Mouse (Mus musculus): Measurements from ENCODE around the gene Abl2. TPM values are rescaled to one million over a fixed set of nuclear protein-coding genes. Genes with fewer than 3 reads are reported as not detected.

Gene Abl2
- polyA plus RNA-seq, 1 experiment: 11.0 TPM

DNA sequence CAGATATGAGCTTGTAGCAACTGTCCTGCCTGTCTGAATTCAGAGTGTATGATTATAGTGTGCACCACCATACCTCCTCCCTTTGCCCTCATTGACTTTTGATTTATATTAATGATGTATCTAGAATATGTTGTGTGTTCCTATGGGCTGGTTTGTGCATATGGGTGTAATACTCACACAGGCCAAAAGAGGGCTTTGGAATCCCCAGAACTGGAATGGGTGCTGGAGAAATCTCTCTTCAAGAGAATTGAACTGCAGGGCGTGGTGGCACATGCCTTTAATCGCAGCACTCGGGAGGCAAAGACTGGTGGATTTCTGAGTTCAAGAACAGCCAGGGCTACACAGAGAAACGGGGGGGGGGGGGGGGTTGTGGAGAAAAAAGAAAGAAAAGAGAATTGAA, 68.1 kb downstream of the Abl2 start:
- TF ChIP-seq CTCF (IDR thresholded peaks at IDR 0.05; ENCODE audit: extremely low read depth, insufficient read depth, insufficient read length, insufficient replicate concordance) (no peak), POLR2A (IDR thresholded peaks at IDR 0.05; ENCODE audit: low read depth, low read length) (no peak)
- Histone ChIP-seq H3K27ac (ENCODE audit: insufficient read depth, low read length) (no peak overlapping the region), H3K4me1 (ENCODE audit: control insufficient read depth, insufficient read depth, insufficient read length) (peaks cover 1% of the 10 kb centered on the region; the same call in 1 of the 2 replicates), H3K4me3 (ENCODE audit: extremely low read depth, insufficient read depth, insufficient read length) (no peak overlapping the region), H3K36me3 (ENCODE audit: control insufficient read depth, insufficient read depth, low read length) (peaks cover 27% of the 10 kb centered on the region), H3K27me3 (ENCODE audit: control insufficient read depth, insufficient read depth, low read length) (no peaks in the 10 kb centered on the region)
- DNase-seq (ENCODE audit: low read depth in 1 of 2, low spot score in 2 of 2): no peak
- WGBS: 89% methylated on average over 4 of the region's 4 CpGs

DNA sequence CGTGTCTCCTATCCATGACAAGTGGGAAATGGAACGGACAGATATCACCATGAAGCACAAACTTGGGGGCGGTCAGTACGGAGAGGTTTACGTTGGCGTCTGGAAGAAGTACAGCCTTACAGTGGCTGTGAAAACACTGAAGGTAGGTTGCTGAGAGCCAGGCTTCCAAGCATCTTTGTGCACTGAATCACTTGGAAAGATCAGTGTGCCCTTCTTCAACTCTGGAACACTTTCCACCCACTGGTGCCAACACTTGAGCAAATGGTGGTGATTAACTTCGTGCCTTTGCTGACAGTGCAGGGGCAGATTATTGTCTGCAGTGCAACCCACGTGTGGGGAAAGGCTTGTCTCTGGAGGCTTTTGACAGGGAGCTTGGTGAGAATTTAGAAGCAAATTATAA, 71.4 kb downstream of the Abl2 start:
- peaks cover 34% of the 10 kb centered on the region for H3K36me3 ChIP-seq (ENCODE audit: control insufficient read depth, insufficient read depth, low read length)
- TF ChIP-seq POLR2A (IDR thresholded peaks at IDR 0.05; ENCODE audit: low read depth, low read length) (no peak), CTCF (IDR thresholded peaks at IDR 0.05; ENCODE audit: extremely low read depth, insufficient read depth, insufficient read length, insufficient replicate concordance) (no peak)
- no peak overlapping the region for H3K4me3 ChIP-seq (ENCODE audit: extremely low read depth, insufficient read depth, insufficient read length)
- no peaks in the 10 kb centered on the region for H3K27me3 ChIP-seq (ENCODE audit: control insufficient read depth, insufficient read depth, low read length)
- no peak overlapping the region for H3K27ac ChIP-seq (ENCODE audit: insufficient read depth, low read length)
- no peak for DNase-seq (ENCODE audit: low read depth in 1 of 2, low spot score in 2 of 2)
- no peaks in the 10 kb centered on the region for H3K4me1 ChIP-seq (ENCODE audit: control insufficient read depth, insufficient read depth, insufficient read length)
- WGBS: 95% methylated on average over 8 of the region's 8 CpGs

DNA sequence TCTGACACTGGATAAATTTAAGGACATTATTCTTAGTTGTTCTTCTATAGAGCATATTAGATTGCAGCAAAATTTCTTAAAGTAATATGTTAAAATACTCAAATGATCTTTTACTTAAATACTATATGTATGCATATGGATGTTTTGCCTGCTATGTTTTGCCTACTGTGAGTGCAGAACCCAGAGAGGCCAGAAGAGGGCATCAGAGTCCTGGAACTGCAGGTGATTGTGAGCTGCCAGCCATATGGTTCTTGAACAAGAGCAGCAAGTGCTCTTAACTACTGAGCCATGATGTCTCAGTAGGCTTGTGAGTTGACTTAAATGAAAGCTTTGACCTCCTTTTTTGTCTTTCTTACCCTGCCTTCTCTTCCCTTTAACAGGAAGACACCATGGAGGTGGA, 72.4 kb downstream of the Abl2 start:
- Histone ChIP-seq H3K4me3 (ENCODE audit: extremely low read depth, insufficient read depth, insufficient read length) (no peak overlapping the region), H3K27ac (ENCODE audit: insufficient read depth, low read length) (no peak overlapping the region), H3K4me1 (ENCODE audit: control insufficient read depth, insufficient read depth, insufficient read length) (no peaks in the 10 kb centered on the region), H3K27me3 (ENCODE audit: control insufficient read depth, insufficient read depth, low read length) (no peaks in the 10 kb centered on the region), H3K36me3 (ENCODE audit: control insufficient read depth, insufficient read depth, low read length) (peaks cover 40% of the 10 kb centered on the region)
- DNase-seq (ENCODE audit: low read depth in 1 of 2, low spot score in 2 of 2): no peak
- TF ChIP-seq POLR2A (IDR thresholded peaks at IDR 0.05; ENCODE audit: low read depth, low read length) (no peak), CTCF (IDR thresholded peaks at IDR 0.05; ENCODE audit: extremely low read depth, insufficient read depth, insufficient read length, insufficient replicate concordance) (no peak)

DNA sequence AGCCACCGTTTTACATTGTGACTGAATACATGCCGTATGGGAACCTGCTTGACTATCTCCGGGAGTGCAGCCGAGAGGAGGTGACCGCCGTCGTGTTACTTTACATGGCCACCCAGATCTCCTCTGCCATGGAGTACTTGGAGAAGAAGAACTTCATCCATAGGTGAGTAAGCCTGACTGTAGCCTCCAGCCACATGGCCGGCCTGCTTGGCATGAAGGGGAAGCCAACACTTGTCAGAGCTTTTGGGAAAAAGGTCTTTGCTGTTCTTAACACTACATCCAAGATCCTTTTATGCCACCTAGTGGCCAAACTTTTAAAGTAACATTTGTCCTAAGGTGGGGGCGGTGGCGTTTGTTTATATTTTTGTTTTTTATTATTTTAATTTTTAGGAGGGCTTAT, 74.5 kb downstream of the Abl2 start:
- Histone ChIP-seq H3K27ac (ENCODE audit: insufficient read depth, low read length) (no peak overlapping the region), H3K36me3 (ENCODE audit: control insufficient read depth, insufficient read depth, low read length) (peaks cover 45% of the 10 kb centered on the region), H3K4me1 (ENCODE audit: control insufficient read depth, insufficient read depth, insufficient read length) (no peaks in the 10 kb centered on the region), H3K27me3 (ENCODE audit: control insufficient read depth, insufficient read depth, low read length) (no peaks in the 10 kb centered on the region), H3K4me3 (ENCODE audit: extremely low read depth, insufficient read depth, insufficient read length) (no peak overlapping the region)
- no peak for TF ChIP-seq CTCF (IDR thresholded peaks at IDR 0.05; ENCODE audit: extremely low read depth, insufficient read depth, insufficient read length, insufficient replicate concordance)
- TF ChIP-seq POLR2A (IDR thresholded peaks at IDR 0.05; ENCODE audit: low read depth, low read length): no peak
- no peak for DNase-seq (ENCODE audit: low read depth in 1 of 2, low spot score in 2 of 2)
- 80% methylated on average over 10 of the region's 10 CpGs for WGBS

DNA sequence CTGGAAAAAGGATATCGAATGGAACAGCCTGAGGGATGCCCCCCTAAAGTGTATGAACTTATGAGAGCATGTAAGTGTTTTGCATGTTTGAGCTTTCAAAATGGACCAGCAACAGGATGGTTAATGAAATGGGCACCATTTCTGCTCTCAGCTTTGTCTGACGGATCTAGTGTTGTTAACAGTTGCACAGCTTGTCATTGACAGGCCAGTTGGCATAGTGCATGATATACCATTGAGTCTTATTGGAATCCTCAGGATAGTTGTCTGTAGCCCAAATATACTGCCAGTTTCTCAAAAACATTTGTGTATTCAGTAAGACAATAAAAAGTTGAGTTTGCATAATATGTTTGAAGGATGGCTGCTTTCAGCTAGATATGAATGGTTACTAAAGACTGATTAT, 76.6 kb downstream of the Abl2 start:
- DNase-seq (ENCODE audit: low read depth in 1 of 2, low spot score in 2 of 2): no peak
- TF ChIP-seq POLR2A (IDR thresholded peaks at IDR 0.05; ENCODE audit: low read depth, low read length) (no peak), CTCF (IDR thresholded peaks at IDR 0.05; ENCODE audit: extremely low read depth, insufficient read depth, insufficient read length, insufficient replicate concordance) (no peak)
- Histone ChIP-seq H3K4me3 (ENCODE audit: extremely low read depth, insufficient read depth, insufficient read length) (no peak overlapping the region), H3K36me3 (ENCODE audit: control insufficient read depth, insufficient read depth, low read length) (peaks cover 44% of the 10 kb centered on the region), H3K4me1 (ENCODE audit: control insufficient read depth, insufficient read depth, insufficient read length) (no peaks in the 10 kb centered on the region), H3K27me3 (ENCODE audit: control insufficient read depth, insufficient read depth, low read length) (no peaks in the 10 kb centered on the region), H3K27ac (ENCODE audit: insufficient read depth, low read length) (no peak overlapping the region)
- 96% methylated on average over 2 of the region's 2 CpGs for WGBS

DNA sequence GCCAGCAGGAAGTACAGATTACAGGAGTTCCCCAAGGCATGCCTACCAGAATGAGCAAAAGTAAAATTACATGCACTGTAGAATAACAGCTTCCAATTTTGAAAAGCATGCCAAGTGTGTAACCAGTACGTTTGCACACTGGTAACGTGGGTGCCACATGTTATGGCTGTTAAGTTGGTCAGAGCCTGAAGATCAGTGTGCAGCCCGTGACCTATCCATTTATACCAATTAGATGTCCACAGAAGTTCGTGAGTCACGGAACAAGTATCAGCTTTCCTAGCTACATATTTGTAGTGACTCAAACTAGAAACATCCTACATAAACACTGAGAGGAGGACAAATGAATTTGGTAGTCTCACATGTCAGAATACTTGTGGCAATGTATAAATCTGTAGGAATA, 80.9 kb downstream of the Abl2 start:
- Histone ChIP-seq H3K36me3 (ENCODE audit: control insufficient read depth, insufficient read depth, low read length) (peaks cover 45% of the 10 kb centered on the region), H3K4me3 (ENCODE audit: extremely low read depth, insufficient read depth, insufficient read length) (no peak overlapping the region), H3K4me1 (ENCODE audit: control insufficient read depth, insufficient read depth, insufficient read length) (no peaks in the 10 kb centered on the region), H3K27ac (ENCODE audit: insufficient read depth, low read length) (no peak overlapping the region), H3K27me3 (ENCODE audit: control insufficient read depth, insufficient read depth, low read length) (no peaks in the 10 kb centered on the region)
- DNase-seq (ENCODE audit: low read depth in 1 of 2, low spot score in 2 of 2): no peak
- TF ChIP-seq CTCF (IDR thresholded peaks at IDR 0.05; ENCODE audit: extremely low read depth, insufficient read depth, insufficient read length, insufficient replicate concordance) (no peak), POLR2A (IDR thresholded peaks at IDR 0.05; ENCODE audit: low read depth, low read length) (no peak)
- WGBS: 97% methylated on average over 5 of the region's 5 CpGs

DNA sequence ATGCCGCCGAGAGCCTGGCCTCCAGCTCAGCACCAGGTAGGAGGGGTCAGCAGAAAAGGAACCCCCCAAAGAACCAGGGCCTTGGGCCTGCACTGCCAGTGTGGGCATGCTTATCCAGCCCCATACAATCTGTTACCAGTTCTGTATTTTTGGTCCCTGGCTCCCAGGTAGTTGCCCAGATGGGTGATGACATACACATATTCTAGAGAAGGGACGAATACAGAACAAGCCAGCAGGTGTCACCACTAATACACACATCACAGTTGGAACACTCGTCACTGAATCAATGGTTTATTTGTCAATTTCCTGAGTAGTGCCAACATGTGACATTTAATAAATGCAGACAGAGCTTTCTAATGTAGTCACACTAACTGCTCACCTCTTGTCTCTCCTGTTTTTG, 82.0 kb downstream of the Abl2 start:
- no peak overlapping the region for H3K4me3 ChIP-seq (ENCODE audit: extremely low read depth, insufficient read depth, insufficient read length)
- peaks cover 41% of the 10 kb centered on the region for H3K36me3 ChIP-seq (ENCODE audit: control insufficient read depth, insufficient read depth, low read length)
- no peaks in the 10 kb centered on the region for H3K27me3 ChIP-seq (ENCODE audit: control insufficient read depth, insufficient read depth, low read length)
- WGBS: 76% methylated on average over 4 of the region's 4 CpGs
- no peak for DNase-seq (ENCODE audit: low read depth in 1 of 2, low spot score in 2 of 2)
- TF ChIP-seq POLR2A (IDR thresholded peaks at IDR 0.05; ENCODE audit: low read depth, low read length) (no peak), CTCF (IDR thresholded peaks at IDR 0.05; ENCODE audit: extremely low read depth, insufficient read depth, insufficient read length, insufficient replicate concordance) (no peak)
- H3K4me1 ChIP-seq (ENCODE audit: control insufficient read depth, insufficient read depth, insufficient read length): no peaks in the 10 kb centered on the region
- no peak overlapping the region for H3K27ac ChIP-seq (ENCODE audit: insufficient read depth, low read length)

All from spleen, adult 2 months (tissue).